Mouse (Mus musculus): ENCODE measurements around the gene Pygo2.
A peak's percentile ranks its signal among the peaks of the same experiment; 100 is the strongest.

Gene Pygo2

DNA sequence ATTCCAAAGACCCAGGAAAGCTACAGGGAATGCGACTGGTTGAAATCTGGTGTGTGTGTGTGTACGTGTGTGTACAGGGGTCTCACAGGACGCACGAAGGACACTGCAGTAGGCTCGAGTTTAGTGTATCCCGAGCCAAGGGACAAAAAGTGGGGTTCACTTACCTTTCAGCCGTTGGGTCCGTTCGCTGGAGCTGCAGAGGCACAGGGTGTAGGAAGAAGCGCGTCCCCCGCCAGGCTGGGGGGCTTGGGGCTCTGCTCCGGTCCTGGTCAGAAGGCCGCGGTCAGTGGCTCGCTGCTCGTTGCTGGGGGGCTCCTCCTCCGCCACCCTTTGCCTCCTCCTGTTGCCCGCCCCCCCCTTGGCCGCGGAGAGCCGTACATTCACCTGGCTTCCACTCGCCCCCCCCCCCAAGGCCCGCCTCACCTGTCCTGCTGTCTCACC is 37.1 kb upstream of the Pygo2 start:
- DNase-seq (ENCODE audit: low spot score in 2 of 2), result no peak

GRCm38 (mm10) chr3:89393605-89394004 is 36.4 kb upstream of the Pygo2 start:
- peak; percentile 99 for DNase-seq (ENCODE audit: low spot score in 2 of 2)

GRCm38 (mm10) chr3:89394006-89394893 is 35.8 kb upstream of the Pygo2 start, which contains the start of gene Zbtb7b:
Gene Zbtb7b (minus strand): TSS chr3:89394776.
- DNase-seq (ENCODE audit: low spot score in 2 of 2), result peak; percentile 82 to 83

DNA sequence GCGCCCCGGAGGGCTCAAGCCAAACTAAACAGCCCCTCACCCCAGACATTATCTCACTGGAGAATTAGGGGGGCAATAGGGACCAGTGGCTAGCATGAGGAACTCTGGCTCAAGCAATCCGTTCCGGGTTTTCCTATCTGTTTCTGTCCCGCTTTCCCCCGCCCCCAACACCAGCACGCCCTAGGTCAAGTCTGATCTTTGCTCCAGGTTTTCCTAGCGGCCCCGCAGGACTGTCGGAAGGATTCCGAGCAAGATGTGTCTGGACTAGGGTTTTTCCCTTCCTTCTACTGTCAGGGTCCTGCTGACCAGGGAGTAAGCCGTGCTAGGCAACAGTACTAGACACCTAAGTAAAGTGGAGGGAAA is 35.1 kb upstream of the Pygo2 start:
- peak; percentile 75 to 84 for DNase-seq (ENCODE audit: low spot score in 2 of 2)

GRCm38 (mm10) chr3:89395419-89395805 is 34.6 kb upstream of the Pygo2 start:
- DNase-seq (ENCODE audit: low spot score in 2 of 2), result no peak

DNA sequence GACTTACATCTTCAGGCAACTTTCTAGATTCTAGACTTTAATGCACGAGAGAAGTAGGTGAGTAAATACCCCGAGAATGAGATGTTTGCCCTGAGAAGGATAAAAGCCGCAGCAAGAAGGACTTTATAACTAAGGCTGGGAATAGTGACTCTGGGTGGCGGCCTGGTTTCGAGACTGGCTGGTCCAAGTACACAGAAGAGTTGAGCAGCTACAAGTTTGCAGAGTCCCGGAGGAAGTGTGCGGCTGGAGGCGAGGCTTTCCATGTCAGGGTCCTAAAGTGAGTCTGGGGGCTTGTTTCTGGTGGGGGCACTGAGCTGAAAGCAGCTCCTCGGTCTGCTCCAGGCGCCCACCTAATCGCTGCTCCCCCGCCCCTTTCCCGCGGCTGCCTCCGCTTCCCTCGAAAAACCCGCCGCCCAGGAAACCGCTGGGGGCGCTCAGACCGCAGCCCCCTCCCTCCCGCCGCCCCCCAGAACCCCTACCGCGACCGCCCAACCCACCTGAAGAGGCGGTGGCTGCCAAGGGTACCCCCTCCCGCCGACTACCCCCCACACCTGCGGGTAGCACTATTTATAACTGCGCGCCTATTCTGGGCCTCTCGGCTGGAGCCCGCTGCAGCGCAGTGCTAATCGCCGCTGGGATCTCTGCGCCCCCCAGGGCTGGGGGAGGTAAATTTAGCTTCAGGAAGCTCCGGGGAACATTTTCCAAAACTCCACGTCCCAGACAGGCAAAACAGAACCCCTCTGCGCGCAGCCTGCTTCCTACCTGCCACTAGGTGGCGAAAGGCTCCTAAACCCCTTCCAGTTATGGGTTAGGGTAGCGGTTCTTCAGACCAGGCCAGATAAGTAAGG is 34.0 kb upstream of the Pygo2 start:
- peak in 1 of 2 experiments; percentile 59 for DNase-seq (ENCODE audit: low spot score in 2 of 2)

DNA sequence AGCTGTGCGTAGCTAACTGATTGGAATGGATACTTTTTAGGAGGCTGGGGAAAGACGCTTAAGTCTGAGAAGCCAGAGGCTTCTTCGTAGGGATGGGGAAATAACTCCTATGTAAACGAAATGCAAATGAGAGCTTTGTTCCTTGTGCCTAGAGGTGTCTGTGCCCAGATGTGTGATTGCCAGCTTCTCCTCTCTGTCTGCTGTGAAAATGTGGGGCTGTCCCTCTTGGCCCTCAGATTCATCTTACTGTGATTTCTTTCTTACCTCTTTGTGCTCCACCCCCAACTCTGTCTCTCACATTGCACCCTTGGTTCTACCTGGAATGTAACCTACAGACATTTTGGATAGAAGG is 33.4 kb upstream of the Pygo2 start:
- no peak for DNase-seq (ENCODE audit: low spot score in 2 of 2)

DNA sequence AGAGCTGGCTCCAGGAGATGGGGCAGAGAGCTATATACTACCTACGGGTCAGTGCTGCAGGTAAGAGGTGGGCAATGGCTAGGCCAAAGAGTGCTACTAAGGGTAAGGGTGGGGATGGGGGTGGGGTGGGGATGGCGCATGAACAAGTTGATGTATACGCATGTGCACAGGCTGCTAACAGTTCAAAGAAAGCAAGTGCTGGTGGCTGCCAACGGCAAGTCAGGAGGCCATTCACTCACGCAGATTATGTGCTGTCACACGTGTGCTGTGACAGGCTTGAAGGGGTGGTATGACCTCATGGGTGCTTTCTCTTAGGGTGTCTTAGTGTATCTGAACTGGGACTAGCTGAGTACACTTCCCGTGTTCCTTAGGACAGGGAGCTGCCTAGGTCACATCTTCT is 28.7 kb upstream of the Pygo2 start:
- DNase-seq (ENCODE audit: low spot score in 2 of 2), result no peak

DNA sequence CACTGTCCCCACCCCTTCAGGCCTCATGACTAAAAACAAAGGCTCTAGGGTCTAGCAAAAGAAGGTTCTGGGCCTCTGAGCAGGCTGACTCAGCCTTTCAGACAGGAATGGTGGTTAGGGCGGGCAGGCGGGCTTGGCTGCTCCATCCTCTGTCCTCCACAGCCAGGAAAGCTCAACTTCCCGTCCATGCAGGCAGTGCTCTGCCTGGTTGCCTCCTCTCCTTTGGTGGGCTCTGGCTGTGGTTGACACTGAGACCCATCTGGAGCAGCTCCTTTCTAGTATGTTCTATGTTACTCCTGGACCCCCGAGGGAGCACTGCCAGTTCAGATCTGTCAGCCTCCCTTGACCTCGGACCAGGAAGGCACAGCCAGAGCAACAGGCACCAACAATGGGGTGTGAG is 27.3 kb upstream of the Pygo2 start, which contains the start of gene Lenep:
Lenep (minus strand) TSS at position 101 of the 400 bp plus-strand sequence.
- no peak for DNase-seq (ENCODE audit: low spot score in 2 of 2)

- no peak for DNase-seq (ENCODE audit: low spot score in 2 of 2)
These were observed 23.1 kb upstream of the Pygo2 start for GRCm38 (mm10) chr3:89406887-89407286.

DNA sequence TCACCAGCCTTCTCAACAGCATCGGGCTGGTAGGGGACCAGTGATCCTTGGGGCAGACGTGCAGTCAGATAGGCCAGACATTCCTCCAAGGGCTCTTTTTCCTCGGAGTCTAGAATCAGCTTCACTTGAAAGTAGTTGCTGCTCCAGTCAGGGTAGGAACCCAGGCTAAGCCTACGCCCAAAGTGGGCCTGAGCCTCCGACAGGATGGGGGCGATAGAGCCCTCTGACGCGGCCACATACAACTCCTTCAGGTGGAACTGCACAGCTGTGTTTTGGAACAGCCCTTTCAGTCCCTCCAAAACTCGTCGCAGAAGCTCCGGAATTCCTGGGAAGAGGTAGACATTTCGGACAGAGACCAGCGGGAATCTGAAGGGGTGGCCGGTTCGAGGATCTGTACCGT is 21.6 kb upstream of the Pygo2 start:
- no peak for DNase-seq (ENCODE audit: low spot score in 2 of 2)

GRCm38 (mm10) chr3:89409701-89410100 is 20.3 kb upstream of the Pygo2 start:
- no peak for DNase-seq (ENCODE audit: low spot score in 2 of 2)

DNA sequence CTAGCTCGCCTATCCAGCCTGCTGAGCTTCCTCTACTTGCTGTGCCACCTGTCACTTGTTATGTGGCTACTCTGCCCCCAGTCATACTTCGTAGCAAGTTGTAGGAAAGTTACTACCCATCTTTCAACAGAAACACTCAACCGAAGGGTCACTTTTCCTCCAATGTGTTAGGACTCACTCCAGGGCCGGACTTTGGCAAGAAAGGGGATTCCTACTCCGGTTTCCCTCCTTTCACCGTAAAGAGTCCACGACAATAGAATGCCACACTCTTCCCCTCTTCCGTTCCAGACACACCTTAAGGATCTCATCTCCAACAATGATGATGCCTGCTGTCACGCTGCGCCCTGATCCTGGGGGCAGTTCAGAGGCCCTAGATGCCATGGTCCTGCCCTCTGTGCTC is 19.1 kb upstream of the Pygo2 start:
- DNase-seq (ENCODE audit: low spot score in 2 of 2), result no peak

DNA sequence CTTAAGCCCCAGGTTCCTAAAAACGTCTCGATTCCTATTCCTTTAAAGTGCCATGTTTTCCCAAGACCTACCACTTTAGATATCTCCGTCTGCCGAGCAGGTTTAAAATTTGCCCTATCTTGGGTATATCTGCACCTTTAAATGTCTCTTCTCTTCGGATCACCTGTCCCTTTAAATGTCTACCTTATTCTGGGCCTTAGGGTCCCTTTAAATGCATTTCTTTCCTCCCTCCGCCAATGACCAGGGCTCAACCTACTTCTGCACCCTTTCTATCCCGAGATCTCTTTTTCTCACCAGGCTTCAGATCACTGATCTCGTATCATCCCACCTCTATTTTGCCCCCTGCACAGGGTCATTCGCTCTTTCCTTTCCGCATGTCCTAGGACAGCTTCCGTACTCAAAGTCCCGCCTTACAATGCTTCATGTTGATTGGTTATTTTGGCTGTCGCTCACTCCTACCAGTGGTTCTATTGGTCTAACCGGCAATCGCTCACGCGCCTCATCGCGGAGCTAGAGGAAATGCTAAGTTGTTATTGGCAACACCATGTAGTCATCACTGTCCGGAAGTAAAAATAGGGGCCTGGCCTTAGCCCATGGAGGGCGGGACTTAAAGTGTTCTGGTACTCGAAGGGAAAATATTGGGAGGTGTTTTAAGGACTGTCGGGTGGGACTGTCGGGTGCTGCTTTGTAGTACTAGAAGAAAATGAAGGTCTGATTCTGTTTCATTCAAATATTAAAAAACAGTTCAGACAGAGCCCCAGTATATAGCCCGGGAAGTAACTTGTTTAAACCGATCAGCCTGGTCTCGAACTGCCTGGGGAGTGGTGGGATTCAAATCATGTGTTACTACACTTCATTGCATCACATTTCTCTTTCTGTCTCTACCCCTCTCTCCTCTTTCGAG is 18.3 kb upstream of the Pygo2 start, which contains the start of gene Flad1:
Flad1 (minus strand) TSS at position 381 of the 904 bp plus-strand sequence.
- DNase-seq (ENCODE audit: low spot score in 2 of 2), result peak; percentile 96 to 97

- DNase-seq (ENCODE audit: low spot score in 2 of 2), result no peak
These were observed 13.9 kb upstream of the Pygo2 start for GRCm38 (mm10) chr3:89416158-89416557.

DNA sequence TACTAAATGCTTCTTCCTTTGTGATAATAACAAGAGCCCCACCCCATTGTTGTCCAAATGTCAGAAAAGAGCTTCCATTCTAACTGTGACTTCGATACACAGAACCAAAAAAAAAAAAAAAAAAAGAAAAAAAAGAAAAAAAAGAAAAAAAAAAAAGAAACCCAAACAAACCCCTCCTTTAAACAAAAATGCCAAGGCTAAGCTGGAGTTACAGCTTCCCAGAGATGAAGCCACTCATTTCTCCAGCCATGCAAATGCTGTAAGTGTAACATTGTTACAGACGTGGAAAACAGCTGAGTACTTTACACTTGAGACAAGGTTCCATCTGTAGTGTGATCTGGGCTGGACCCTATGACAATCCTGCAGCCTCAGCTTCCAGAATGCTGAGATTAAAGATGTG is 12.9 kb upstream of the Pygo2 start:
- DNase-seq (ENCODE audit: low spot score in 2 of 2), result no peak

- no peak for DNase-seq (ENCODE audit: low spot score in 2 of 2)
These were observed 12.2 kb upstream of the Pygo2 start for GRCm38 (mm10) chr3:89417840-89418169.

- DNase-seq (ENCODE audit: low spot score in 2 of 2), result peak; percentile 94 to 95
These were observed 11.7 kb upstream of the Pygo2 start, which contains the start of the genes Cks1b and Shc1 for GRCm38 (mm10) chr3:89418170-89418860. Gene Cks1b (minus strand): TSS chr3:89418383. Gene Shc1 (plus strand): TSS chr3:89418443.

DNA sequence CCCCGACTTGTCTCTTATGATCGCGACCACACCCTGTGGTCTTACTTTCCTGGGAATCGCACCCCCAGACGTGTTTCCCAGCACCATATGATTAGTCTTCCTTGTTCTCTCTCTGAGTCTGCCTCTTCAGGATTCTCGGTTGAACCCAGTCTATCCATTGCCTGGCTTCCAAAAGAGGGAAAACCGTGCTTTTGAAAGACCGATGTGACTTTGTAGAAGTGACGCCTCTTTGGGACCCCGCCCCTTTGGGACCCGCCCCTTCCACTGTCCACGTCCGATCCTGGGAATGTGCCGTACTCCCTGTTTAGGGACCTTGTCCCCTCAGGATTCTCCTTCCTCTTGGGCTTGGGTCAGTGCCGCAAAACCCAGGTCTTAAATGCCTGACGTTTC is 11.2 kb upstream of the Pygo2 start:
- DNase-seq (ENCODE audit: low spot score in 2 of 2), result peak; percentile 73 to 88

DNA sequence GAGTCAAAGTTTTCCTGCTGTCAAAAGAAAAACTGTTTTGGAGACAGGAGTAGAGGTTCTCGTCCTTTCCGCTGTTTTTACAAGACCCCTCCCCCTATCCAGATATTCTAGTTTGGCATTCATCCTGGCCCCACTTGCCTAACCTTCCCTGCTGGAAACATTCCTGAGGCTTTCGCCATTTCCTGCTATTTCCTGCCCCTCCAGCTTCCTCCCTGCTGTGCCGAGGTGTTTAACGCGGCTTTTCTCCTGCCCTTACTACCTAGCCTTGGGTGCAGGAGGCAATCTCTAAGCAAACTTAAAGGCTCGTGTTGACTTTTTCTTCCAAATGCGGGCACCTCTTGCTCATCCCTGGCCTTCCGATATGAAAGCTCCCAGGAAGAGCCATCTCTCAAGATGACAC is 10.4 kb upstream of the Pygo2 start:
- DNase-seq (ENCODE audit: low spot score in 2 of 2), result peak in 1 of 2 experiments; percentile 51

DNA sequence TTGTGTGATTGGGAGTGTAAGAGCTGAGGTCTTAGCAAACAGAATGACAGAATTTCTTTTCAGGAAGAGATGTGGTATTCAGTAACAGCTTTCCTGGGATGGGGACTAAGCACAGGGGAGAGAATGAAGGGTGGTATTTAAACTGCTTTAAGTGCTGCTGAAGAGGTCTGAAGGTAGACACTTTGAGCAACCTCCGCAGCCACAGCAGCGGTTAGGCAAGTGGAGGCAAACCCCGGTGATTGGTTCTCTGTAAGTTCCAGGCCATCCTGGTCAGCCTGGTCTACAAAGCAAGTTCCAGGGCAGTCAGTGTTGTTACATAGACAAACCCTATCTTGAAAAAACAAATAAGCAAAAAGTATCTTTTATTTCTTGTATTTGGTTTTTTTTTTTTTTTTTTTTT is 10.0 kb upstream of the Pygo2 start:
- DNase-seq (ENCODE audit: low spot score in 2 of 2), result no peak

Data from urinary bladder, postnatal 4 days (tissue).